Mouse (Mus musculus): ENCODE measurements around the gene Eda. TPM values are rescaled to one million over a fixed set of nuclear protein-coding genes. Genes with fewer than 3 reads are reported as not detected.
"Not testable (repeated sequence)": the region's sequence is repeated elsewhere in the genome, so short reads cannot be mapped to it uniquely, and the experiment has no call there.

The Eda gene
- polyA plus RNA-seq, 1 experiment from 2014 or later = 0.79 TPM

DNA sequence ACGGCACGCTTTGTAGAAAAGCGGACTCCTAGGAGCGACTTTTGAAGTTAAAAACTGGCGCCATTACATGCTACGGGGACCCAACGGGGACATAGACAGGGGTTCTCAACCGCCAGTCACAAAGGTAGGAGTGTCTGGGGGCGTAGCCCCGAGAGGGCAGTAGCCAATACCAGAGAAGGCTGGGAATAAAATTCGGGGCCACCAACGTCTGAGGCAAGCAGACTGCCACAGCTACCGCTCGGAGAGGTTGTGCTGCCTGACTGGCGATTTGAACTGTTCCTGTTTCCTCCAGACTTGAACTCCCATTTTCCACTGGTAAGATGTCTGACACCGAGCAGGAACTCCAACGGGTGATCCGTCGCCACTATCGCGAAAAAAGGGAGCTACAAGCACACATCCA is 453.3 kb downstream of the Eda start, which contains the start of gene Otud6a:
Otud6a (plus strand) TSS at position 321 of the 400 bp plus-strand sequence.
- Histone ChIP-seq H3K4me2 (no peak within 1 kb of the TSS), H3K27ac (replicated peaks) (no peak within 1 kb of the TSS)
- 77% methylated on average over 21 of the region's 21 CpGs for WGBS (ENCODE audit: insufficient replicate concordance)

GRCm38 (mm10) chrX:100432311-100432710 is 456.9 kb downstream of the Eda start:
- Histone ChIP-seq H3K9ac (no peak overlapping the region), H3K9me3 (replicated peaks) (no peaks in the 10 kb centered on the region), H3K4me3 (replicated peaks) (no peak overlapping the region), H3K27me3 (peaks cover 4% of the 10 kb centered on the region; the same call in 1 of the 2 replicates), H3K4me2 (no peak overlapping the region), H3K27ac (replicated peaks) (no peak overlapping the region), H3K36me3 (replicated peaks) (no peaks in the 10 kb centered on the region), H3K4me1 (replicated peaks) (no peaks in the 10 kb centered on the region)
- no peak for ATAC-seq (ENCODE audit: insufficient read depth)
- WGBS (ENCODE audit: insufficient replicate concordance) = 47% methylated on average over 3 of the region's 3 CpGs

More for the DNA sequence above, 453.3 kb downstream of the Eda start, which contains the start of gene Otud6a:
- H3K4me1 ChIP-seq (replicated peaks) = no peaks in the 10 kb centered on the region
- ATAC-seq (ENCODE audit: insufficient read depth) = no peak
- no peak within 1 kb of the TSS for H3K9ac ChIP-seq
- no peak within 1 kb of the TSS for H3K4me3 ChIP-seq (replicated peaks)
- peaks cover 4% of the 10 kb centered on the region; the same call in 1 of the 2 replicates for H3K27me3 ChIP-seq
- H3K36me3 ChIP-seq (replicated peaks) = no peaks in the 10 kb centered on the region
- H3K9me3 ChIP-seq (replicated peaks) = no peaks in the 10 kb centered on the region

- not testable (repeated sequence) for H3K4me1 ChIP-seq (replicated peaks); H3K9me3 ChIP-seq (replicated peaks); ATAC-seq (ENCODE audit: insufficient read depth); H3K4me3 ChIP-seq (replicated peaks); H3K36me3 ChIP-seq (replicated peaks); H3K27ac ChIP-seq (replicated peaks); H3K4me2 ChIP-seq; H3K9ac ChIP-seq; H3K27me3 ChIP-seq
- 55% methylated on average over 2 of the region's 2 CpGs for WGBS (ENCODE audit: insufficient replicate concordance)
These were observed 467.2 kb downstream of the Eda start, which contains the start of gene Awat2 for GRCm38 (mm10) chrX:100442617-100443016. TSS of gene Awat2 (minus strand) at chrX:100442717.

DNA sequence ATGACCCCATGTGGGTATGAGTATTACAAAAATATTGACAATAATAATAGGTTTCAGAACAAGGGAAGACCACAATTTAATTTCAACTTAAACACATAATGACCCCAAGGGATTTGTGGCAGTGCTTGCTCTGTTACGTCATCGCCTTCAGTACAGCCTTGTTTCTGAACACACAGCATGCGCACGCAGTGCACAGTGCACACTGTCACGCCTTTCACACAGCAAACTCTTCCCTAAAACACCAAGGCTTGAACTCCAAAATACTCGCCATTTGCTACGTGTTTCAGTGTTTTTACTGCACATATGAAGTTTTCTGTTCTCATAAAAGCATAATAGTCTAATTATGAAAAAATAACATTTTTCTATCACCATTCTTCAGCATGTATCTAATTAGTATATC is 468.1 kb downstream of the Eda start:
- H3K36me3 ChIP-seq (replicated peaks) = no peaks in the 10 kb centered on the region
- H3K27me3 ChIP-seq = no peaks in the 10 kb centered on the region
- WGBS (ENCODE audit: insufficient replicate concordance) = 76% methylated on average over 7 of the region's 7 CpGs
- no peak for ATAC-seq (ENCODE audit: insufficient read depth)
- no peaks in the 10 kb centered on the region for H3K4me1 ChIP-seq (replicated peaks)
- H3K4me2 ChIP-seq = no peak overlapping the region
- no peaks in the 10 kb centered on the region for H3K9me3 ChIP-seq (replicated peaks)
- H3K9ac ChIP-seq = no peak overlapping the region
- H3K27ac ChIP-seq (replicated peaks) = no peak overlapping the region
- H3K4me3 ChIP-seq (replicated peaks) = no peak overlapping the region

MicroRNAs encoded within 50 kb of the gene (microRNA counts, 519-probe panel; counts per million panel counts)
- 2,746 counts per million, percentile 54 among the panel's probes with 10 or more counts for microRNA mmu-miR-676

Small RNA genes lying within 50 kb of the gene (microRNA-seq; reads per million reads assigned to microRNA genes)
- gene Mir676 = 806 reads per million, percentile 74 among the genes with 10 or more reads in this experiment

Other genes starting within 250 kb of the Eda start
- gene Tmem28, start 154.6 kb upstream of the Eda start, polyA plus RNA-seq (2015; fragmentation: Nextera tagmentation; extraction: Ambion mirVana) = not detected in 2 replicates

Measured in liver, embryonic 15.5 days (tissue).